Mouse (Mus musculus) gastrocnemius, postnatal 36 days (tissue): ENCODE measurements at regions not wholly inside any gene's neighbourhood (a gene's known extent, or its start where the extent isn't known, plus 50 kb on each side); places are given as distances from the start of the nearest gene placed in this dataset.

Source experiments
- DNase-seq, 2 experiments: peaks; one replicate each; pipeline ENCODE4 v3.0.0; 2022
- intact Hi-C: fragments of 180-260 bp; cut with DNase I; formaldehyde crosslinking; loops from one replicate; pipeline ENCODE4 v1.15.1; 2025

DNA sequence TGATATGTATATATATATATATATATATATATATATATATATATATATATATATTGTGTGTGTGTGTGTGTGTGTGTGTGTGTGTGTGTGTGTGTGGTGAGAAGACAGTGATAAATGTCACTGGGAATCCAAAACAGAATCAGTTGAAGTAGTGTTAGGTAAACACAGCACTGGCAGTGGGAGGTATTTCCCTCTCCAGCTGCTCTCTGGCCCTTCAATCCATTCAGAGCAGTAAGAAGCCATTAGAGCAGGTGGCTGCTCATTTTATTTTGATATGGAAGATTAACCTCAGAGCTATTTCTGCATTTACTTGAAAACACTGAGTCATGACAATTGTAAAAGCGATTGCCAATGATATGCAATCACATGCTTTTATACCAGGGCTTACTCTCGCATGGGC, 2350.1 kb upstream of the Pcdh20 start:
- DNase-seq, result no peak
- intact Hi-C loops, result loop anchor here (10.0 kb wide), 1 partner anchor 57 kb away; no protein-coding TSS in a partner anchor

DNA sequence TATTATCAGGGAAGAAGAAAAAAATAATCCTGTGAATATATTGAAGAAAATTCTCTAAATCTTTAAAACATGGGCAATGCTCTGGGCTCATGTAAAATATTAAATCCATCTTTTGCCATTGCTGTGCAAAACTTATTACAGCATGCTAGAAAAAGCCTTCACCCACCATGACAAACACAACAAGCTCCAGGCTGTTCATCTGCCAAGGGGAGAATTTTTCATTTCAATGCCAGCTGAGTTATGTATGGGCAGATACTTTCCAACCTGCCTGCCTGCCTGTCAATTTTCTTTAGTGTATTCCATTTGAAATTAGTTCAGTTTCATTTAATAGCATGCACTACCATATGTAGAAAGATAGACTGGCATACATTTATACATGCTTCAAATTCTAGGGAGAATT, 2339.0 kb upstream of the Pcdh20 start:
- no peak for DNase-seq
- intact Hi-C loops, result no loop called here

DNA sequence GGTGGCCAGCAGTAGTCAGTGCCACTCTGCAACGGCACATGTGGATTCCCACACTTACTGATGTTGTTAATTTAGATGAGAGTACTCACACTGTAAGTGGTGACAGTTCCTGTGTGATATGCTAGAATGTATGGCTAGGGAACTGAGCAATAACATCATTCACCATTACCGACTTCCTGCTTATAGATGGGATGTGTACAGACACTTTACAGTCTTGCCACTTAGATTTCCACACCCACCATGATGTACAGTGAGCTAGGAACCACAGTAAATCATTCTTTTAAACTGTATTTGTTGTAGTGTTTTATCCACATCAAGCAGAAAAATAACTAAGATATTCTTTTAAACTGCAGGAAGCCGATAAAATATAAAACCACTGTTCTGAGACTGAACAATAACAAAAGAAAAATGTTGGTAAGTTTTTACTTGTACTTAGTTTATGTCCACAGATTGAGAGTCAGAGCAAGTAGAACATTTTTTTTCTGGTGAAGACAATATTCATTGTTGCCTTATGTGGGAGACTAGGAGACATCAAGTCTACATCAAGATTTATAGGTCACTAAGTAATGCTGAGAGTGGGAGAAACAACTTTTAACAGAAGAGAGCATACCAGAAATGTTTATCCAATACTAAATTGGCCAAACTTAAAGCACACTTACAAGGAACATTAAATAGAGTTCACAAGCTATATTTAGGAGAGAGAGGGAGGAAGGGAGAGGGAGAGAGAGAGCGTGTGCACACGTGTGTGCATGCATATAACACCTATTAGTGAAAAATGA, 2318.7 kb upstream of the Pcdh20 start:
- DNase-seq, result no peak
- intact Hi-C loops, result no loop called here
